Mouse (Mus musculus) midbrain, embryonic 11.5 days (tissue): ENCODE measurements around the gene Tm9sf3. TPM values are rescaled to one million over a fixed set of nuclear protein-coding genes. Genes with fewer than 3 reads are reported as not detected.
A peak's percentile ranks its signal among the peaks of the same experiment; 100 is the strongest.

Source experiments
- ATAC-seq: fragments of 200-750 bp; cut with Nextera tagmentation; 2 replicates; pipeline ENCODE4 v1.8.0; 2017; ENCODE audit warnings: moderate TSS enrichment, moderate library complexity; ENCODE audit not compliant: low FRiP score
- DNase-seq: peaks from one replicate; pipeline ENCODE4 v3.0.0; 2015; ENCODE audit warnings: low spot score; ENCODE audit errors: missing footprints
- H3K27ac ChIP-seq: fragments of 300-500 bp; sonication (generic); 2 replicates; pipeline ENCODE4 v1.5.1; 2014; ENCODE audit warnings: low read depth, low read length
- H3K27me3 ChIP-seq: fragments of 300-500 bp; sonication (generic); 2 replicates; pipeline ENCODE4 v1.6.1; 2014; ENCODE audit warnings: mild to moderate bottlenecking, low read length, moderate library complexity, mixed read lengths; ENCODE audit not compliant: control insufficient read depth, insufficient read depth
- H3K36me3 ChIP-seq: fragments of 300-500 bp; sonication (generic); 2 replicates; pipeline ENCODE4 v1.6.1; 2014; ENCODE audit warnings: mild to moderate bottlenecking, low read length, moderate library complexity, mixed read lengths; ENCODE audit not compliant: control insufficient read depth, insufficient read depth
- H3K4me1 ChIP-seq: fragments of 300-500 bp; sonication (generic); 2 replicates; pipeline ENCODE4 v1.6.1; 2014; ENCODE audit warnings: low read length; ENCODE audit not compliant: control insufficient read depth, insufficient read depth
- H3K4me2 ChIP-seq: fragments of 300-500 bp; sonication (generic); 2 replicates; pipeline ENCODE4 v1.6.1; 2014; ENCODE audit warnings: mild to moderate bottlenecking, moderate library complexity
- H3K4me3 ChIP-seq: fragments of 300-500 bp; sonication (generic); 2 replicates; pipeline ENCODE4 v1.5.1; 2014; ENCODE audit warnings: low read depth, low read length
- H3K9ac ChIP-seq: fragments of 300-500 bp; sonication (generic); 2 replicates; pipeline ENCODE4 v1.6.1; 2014; ENCODE audit warnings: low read length
- H3K9me3 ChIP-seq: fragments of 300-500 bp; sonication (generic); 2 replicates; pipeline ENCODE4 v1.6.1; 2016; ENCODE audit warnings: low read length; ENCODE audit not compliant: control insufficient read depth
- WGBS: fragments of 180-500 bp; shearing (Covaris S2); extraction: QIAGEN DNeasy Blood & Tissue Kit; methylation state at CpG from one replicate; pipeline ENCODE4 v1.1.7; 2014; 5-methylcytosine and 5-hydroxymethylcytosine counted together
- polyA plus RNA-seq: library from polyadenylated mRNA; unstranded; fragments of >200 nt; fragmentation: Nextera tagmentation; extraction: Ambion mirVana; gene quantifications from 2 replicates; pipeline ENCODE4 v1.2.1, GENCODE M21; 2014

The Tm9sf3 gene
- polyA plus RNA-seq, 1 experiment from 2014 or later = 137 TPM

DNA sequence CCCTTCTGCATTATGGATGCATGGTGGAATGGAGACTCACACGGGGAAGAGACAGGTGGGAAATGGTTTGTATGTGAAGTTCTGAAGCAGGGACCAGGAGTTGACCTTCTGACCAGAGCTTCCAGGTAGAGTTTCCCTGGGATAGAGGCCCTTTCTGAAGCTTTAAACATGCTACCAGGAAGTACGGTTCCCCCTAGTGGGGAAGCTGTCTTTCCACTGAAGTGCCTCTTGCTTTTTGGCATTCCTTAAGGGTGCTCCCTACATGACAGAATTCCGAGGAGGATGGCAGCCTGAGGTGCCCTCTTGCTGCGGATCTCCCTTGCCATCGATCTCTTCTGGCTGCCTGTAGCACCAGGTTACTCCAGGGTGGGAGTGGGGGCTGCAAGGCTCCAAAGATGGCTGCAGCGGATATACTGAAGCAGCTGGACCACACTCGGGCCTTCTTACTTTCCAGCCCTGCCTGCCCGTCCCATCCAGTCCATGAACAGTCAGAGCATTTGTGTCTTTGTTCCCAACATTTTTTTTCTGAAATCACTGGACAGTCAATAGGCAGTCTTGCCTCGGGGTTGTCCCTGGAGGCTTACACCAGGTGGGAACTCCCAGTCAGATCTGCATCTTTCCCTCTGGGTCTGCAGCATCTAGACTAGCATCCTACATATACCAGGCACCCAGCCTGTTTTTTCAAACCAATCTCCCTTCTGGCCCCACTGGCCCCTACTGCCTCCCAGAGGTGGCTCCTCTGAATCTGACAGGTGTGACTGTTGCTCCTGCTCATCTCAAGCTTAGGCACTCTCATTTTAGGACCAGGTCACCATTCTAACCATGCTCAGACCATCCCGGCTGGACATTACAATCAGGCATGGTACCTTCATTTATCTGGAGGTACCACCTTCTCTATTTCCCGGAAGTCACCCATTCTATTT, 59.4 kb downstream of the Tm9sf3 start:
- 67% methylated on average over 11 of the region's 11 CpGs for WGBS
- no peak overlapping the region for H3K27ac ChIP-seq
- no peaks in the 10 kb centered on the region for H3K36me3 ChIP-seq
- ATAC-seq (no peak), DNase-seq (peak; percentile 47)
- peaks cover 12% of the 10 kb centered on the region for H3K4me1 ChIP-seq
- no peaks in the 10 kb centered on the region for H3K9me3 ChIP-seq
- peaks cover 48% of the 10 kb centered on the region for H3K27me3 ChIP-seq
- no peak overlapping the region for H3K4me3 ChIP-seq
- no peak overlapping the region for H3K4me2 ChIP-seq
- no peak overlapping the region for H3K9ac ChIP-seq

DNA sequence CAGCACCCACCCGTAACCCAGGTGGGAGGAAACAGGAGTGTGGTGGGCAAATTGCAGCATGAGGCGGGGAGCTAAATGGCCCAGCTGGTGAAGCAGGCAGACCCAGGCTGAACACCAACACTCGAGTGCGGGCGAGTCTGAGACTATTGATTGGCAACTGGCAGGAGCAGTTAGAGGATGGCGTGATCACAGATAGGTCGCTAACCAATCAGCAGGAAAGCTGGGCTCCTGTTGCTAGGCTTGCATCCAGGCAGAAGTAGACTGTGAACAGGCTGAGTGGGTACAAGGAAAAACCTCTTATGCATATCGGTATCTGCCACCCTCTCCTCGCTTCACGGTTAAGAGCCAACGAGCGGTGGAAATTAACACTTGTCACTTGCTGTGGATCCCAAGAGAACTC, 66.2 kb downstream of the Tm9sf3 start:
- Histone ChIP-seq H3K4me2 (no peak overlapping the region), H3K4me1 (no peaks in the 10 kb centered on the region), H3K9me3 (no peaks in the 10 kb centered on the region), H3K4me3 (no peak overlapping the region), H3K36me3 (no peaks in the 10 kb centered on the region), H3K27me3 (peaks cover 37% of the 10 kb centered on the region), H3K9ac (no peak overlapping the region), H3K27ac (no peak overlapping the region)
- DNase-seq = peak; percentile 39
- ATAC-seq = no peak
- WGBS = 90% methylated on average over 12 of the region's 12 CpGs

DNA sequence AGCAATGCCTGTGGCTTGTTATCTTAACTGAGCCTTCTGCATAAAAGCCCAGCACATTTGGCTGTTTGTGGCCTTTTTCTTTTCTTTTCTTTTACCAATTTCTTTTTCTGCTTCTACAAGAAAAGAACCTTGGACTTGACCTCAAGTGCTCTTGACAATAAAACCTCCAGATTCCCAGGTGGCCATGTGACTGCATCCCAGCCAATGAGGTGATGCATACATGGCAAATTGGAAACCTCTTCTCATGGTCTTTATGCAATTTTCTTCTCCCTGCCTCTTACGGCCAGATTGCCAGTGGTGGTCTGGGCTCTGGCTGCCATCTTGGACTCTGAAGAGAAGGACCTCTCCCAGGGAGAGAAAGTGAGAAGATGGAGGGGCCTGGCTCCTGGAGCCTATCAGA, 70.4 kb downstream of the Tm9sf3 start:
- Histone ChIP-seq H3K27ac (no peak overlapping the region), H3K36me3 (no peaks in the 10 kb centered on the region), H3K9ac (no peak overlapping the region), H3K9me3 (no peaks in the 10 kb centered on the region), H3K4me1 (peaks cover 18% of the 10 kb centered on the region), H3K4me3 (no peak overlapping the region), H3K4me2 (no peak overlapping the region), H3K27me3 (peaks cover 63% of the 10 kb centered on the region)
- no peak for ATAC-seq
- WGBS = 63% methylated on average over 1 of the region's 1 CpGs
- peak; percentile 66 for DNase-seq

DNA sequence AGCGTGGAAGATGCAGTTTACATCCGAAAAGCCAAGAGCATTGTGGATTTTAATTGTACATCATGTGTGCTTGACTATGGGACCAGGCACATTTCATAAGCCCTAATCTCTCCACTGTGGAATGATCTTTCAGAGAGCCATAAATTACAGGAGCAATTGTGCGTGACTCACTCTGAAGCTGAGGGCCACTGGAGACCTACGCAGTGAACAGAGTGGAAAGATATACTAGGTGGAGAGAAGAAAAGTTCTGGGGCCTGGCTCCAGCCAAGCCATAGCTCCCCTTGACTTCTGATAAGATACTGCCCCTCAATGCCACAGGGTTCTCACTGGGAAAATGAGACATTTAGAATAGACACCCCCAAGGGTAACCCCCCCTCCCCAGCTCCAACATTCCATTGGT, 70.8 kb downstream of the Tm9sf3 start:
- H3K27me3 ChIP-seq = peaks cover 64% of the 10 kb centered on the region
- no peak overlapping the region for H3K9ac ChIP-seq
- no peaks in the 10 kb centered on the region for H3K36me3 ChIP-seq
- H3K4me2 ChIP-seq = no peak overlapping the region
- no peaks in the 10 kb centered on the region for H3K9me3 ChIP-seq
- ATAC-seq = no peak
- no peak overlapping the region for H3K4me3 ChIP-seq
- 87% methylated on average over 4 of the region's 4 CpGs for WGBS
- DNase-seq = peak; percentile 75
- H3K27ac ChIP-seq = no peak overlapping the region
- H3K4me1 ChIP-seq = peaks cover 18% of the 10 kb centered on the region

DNA sequence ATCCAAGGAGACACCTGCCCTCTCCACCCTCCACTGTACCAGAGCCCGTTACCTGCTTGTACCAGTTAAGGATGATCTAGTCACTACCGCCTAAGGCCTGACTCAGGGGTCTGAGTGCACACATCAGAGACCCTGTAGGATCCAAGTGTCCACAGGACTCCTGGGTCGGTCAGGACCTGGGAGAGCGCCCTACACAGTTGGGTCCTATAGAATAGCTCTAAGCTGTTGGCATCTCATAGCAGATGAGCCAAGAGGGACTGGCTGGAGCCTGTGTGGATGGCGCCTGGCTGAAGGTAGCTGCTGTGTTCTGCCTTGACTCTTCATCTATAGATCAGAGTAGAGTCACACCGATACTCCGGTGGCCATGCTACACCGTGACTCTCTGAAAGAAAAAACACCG, 72.1 kb downstream of the Tm9sf3 start:
- H3K4me3 ChIP-seq = no peak overlapping the region
- 79% methylated on average over 9 of the region's 9 CpGs for WGBS
- peaks cover 66% of the 10 kb centered on the region for H3K27me3 ChIP-seq
- H3K4me2 ChIP-seq = no peak overlapping the region
- peaks cover 18% of the 10 kb centered on the region for H3K4me1 ChIP-seq
- no peaks in the 10 kb centered on the region for H3K36me3 ChIP-seq
- H3K9ac ChIP-seq = no peak overlapping the region
- DNase-seq (peak; percentile 85), ATAC-seq (no peak)
- no peaks in the 10 kb centered on the region; the same call in 1 of the 2 replicates for H3K9me3 ChIP-seq
- H3K27ac ChIP-seq = no peak overlapping the region

DNA sequence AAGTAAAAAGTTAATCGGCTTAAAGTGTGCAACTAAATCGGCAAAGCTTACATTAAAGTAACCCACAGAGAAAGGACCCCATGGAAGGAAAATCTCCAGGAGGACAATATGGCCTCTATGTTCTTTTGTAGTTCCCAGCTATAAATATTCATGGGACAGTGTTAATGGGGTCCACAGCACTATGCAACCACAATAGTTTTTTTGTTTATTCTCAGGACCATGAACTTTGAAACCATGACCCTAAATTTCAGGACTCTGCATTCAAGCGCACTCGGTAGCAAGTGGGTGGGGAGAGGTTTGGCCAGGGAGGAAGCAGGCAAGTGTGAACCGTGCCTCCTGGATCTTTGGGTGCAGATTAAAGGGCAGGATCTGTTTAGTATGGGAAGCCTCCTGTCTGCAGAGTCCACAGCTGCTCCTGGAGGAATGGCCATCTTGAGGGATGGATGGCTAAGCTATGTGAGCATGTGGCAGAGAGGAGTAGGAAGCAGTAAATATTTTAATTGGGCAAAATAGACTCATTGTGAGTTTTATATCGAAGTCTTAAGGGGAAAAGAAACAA, 72.8 kb downstream of the Tm9sf3 start:
- Histone ChIP-seq H3K4me3 (no peak overlapping the region), H3K9ac (no peak overlapping the region), H3K36me3 (no peaks in the 10 kb centered on the region), H3K4me2 (no peak overlapping the region), H3K4me1 (peaks cover 18% of the 10 kb centered on the region), H3K27me3 (peaks cover 64% of the 10 kb centered on the region), H3K9me3 (no peaks in the 10 kb centered on the region; the same call in 1 of the 2 replicates), H3K27ac (no peak overlapping the region)
- ATAC-seq = peak; percentile 86
- peak; percentile 88 for DNase-seq
- 33% methylated on average over 6 of the region's 6 CpGs for WGBS

DNA sequence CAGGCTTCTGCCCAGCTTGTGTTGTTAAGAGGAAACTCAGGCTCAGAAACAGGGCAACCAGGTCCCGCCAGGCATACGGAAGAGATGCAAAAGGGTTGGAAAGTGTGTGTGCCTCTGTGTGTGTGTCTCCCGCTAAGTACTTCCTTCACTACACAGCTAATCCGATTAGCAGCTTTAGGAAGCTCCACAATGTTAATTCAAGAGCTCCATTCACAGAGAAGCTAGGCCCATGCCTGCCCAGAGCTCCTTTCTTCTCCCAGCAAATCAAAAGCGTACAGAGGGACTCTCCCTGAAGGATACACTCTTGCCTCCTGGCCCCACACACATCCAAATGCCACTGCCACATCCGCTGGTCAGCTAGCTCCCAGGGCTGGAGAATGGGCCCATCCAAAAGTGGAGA, 86.5 kb downstream of the Tm9sf3 start:
- H3K9ac ChIP-seq = no peak overlapping the region
- H3K27ac ChIP-seq = no peak overlapping the region
- DNase-seq (peak; percentile 91), ATAC-seq (peak; percentile 90)
- H3K36me3 ChIP-seq = no peaks in the 10 kb centered on the region
- no peaks in the 10 kb centered on the region for H3K9me3 ChIP-seq
- 0 out of 2 replicates have a peak overlapping the region, but pooled peaks have one; percentile 20 for H3K4me2 ChIP-seq
- H3K4me1 ChIP-seq = peaks cover 23% of the 10 kb centered on the region
- no peak overlapping the region for H3K4me3 ChIP-seq
- H3K27me3 ChIP-seq = peaks cover 95% of the 10 kb centered on the region
- 1% methylated on average over 6 of the region's 6 CpGs for WGBS

DNA sequence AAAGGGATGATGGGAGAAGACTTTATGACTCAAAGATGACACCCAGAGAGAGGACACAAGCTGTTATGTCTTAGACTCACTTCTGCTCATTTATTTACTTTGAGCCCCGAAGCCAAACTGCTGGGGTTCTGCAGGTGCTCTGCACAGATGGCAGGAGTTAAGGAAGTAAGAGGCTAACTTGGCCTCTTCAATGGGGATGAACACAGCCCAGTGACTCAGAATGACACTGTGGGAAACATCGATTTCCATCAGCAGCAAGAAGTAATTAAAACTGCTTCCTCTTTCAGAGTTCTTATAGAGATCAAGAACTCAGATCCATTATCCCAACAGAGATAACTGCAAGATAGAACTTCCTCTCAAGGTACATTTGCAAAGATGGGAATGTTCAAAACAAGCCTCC, 86.9 kb downstream of the Tm9sf3 start:
- no peak for ATAC-seq
- peaks cover 90% of the 10 kb centered on the region for H3K27me3 ChIP-seq
- no peaks in the 10 kb centered on the region for H3K9me3 ChIP-seq
- H3K9ac ChIP-seq = no peak overlapping the region
- no peak overlapping the region for H3K4me2 ChIP-seq
- H3K4me1 ChIP-seq = peaks cover 23% of the 10 kb centered on the region
- 23% methylated on average over 2 of the region's 2 CpGs for WGBS
- no peaks in the 10 kb centered on the region for H3K36me3 ChIP-seq
- no peak overlapping the region for H3K4me3 ChIP-seq
- H3K27ac ChIP-seq = no peak overlapping the region
- peak; percentile 88 for DNase-seq

DNA sequence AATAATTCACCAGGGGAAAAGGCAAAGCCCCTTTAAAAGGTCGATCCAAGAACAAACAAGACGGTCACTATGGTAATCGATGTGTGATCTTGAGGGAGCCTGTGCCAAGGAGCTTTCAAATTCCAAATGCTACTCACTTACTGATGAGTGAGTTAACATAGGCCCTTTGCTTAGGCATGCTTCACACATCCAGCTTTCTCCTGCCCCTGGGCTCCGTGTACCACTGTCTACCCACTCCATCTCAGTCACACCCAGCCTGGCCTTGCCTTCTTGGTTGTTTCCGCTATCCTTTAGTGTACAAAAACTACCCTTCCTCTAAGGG, 97.9 kb downstream of the Tm9sf3 start:
- peaks cover 32% of the 10 kb centered on the region for H3K27me3 ChIP-seq
- DNase-seq = no peak
- WGBS = 78% methylated on average over 5 of the region's 5 CpGs
- H3K36me3 ChIP-seq = no peaks in the 10 kb centered on the region
- 0 out of 2 replicates have a peak, but pooled peaks have one; percentile 26 for ATAC-seq
- no peak overlapping the region for H3K4me2 ChIP-seq
- no peak overlapping the region for H3K27ac ChIP-seq
- peaks cover 7% of the 10 kb centered on the region for H3K4me1 ChIP-seq
- H3K9ac ChIP-seq = no peak overlapping the region
- H3K4me3 ChIP-seq = no peak overlapping the region
- H3K9me3 ChIP-seq = no peaks in the 10 kb centered on the region
